Mouse (Mus musculus): ENCODE measurements at regions not wholly inside any gene's neighbourhood (a gene's known extent, or its start where the extent isn't known, plus 50 kb on each side); places are given as distances from the start of the nearest gene placed in this dataset.

DNA sequence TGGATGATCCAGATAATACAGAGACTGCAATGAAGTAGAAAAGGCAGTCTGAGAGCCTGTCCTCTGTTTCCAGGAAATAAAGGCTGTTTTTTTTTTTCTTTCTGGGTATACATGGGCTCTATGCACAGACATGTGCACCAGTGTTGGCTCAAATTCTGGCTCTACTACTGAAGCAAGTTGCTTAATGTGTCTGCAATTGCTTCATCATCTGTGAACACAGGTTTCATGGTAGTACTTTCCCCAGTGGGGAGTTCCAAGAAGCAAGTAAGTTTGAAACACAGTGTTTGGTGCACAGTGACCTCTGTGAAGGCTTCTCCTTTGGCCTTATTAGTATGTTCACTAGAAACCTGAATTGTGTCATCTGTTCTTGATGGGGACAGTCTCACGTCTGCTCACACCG lies 424.3 kb downstream of the Ccdc171 start:
- no peak for ATAC-seq (replicated peaks; ENCODE audit: low FRiP score)
- Histone ChIP-seq H3K4me2 (no peak overlapping the region), H3K36me3 (ENCODE audit: control insufficient read depth, insufficient read depth, low read length) (no peaks in the 10 kb centered on the region), H3K4me1 (replicated peaks; ENCODE audit: control insufficient read depth, insufficient read depth, low read length) (no peaks in the 10 kb centered on the region), H3K9me3 (ENCODE audit: control insufficient read depth, low read length) (no peaks in the 10 kb centered on the region), H3K9ac (ENCODE audit: low read depth, low read length) (no peak overlapping the region), H3K4me3 (ENCODE audit: low read depth, low read length) (no peak overlapping the region), H3K27ac (ENCODE audit: low read depth, low read length) (no peak overlapping the region), H3K27me3 (replicated peaks; ENCODE audit: control insufficient read depth, insufficient read depth, low read length) (no peaks in the 10 kb centered on the region)
- 82% methylated on average over 2 of the region's 2 CpGs for WGBS
- no peak for DNase-seq (ENCODE audit: low spot score)

DNA sequence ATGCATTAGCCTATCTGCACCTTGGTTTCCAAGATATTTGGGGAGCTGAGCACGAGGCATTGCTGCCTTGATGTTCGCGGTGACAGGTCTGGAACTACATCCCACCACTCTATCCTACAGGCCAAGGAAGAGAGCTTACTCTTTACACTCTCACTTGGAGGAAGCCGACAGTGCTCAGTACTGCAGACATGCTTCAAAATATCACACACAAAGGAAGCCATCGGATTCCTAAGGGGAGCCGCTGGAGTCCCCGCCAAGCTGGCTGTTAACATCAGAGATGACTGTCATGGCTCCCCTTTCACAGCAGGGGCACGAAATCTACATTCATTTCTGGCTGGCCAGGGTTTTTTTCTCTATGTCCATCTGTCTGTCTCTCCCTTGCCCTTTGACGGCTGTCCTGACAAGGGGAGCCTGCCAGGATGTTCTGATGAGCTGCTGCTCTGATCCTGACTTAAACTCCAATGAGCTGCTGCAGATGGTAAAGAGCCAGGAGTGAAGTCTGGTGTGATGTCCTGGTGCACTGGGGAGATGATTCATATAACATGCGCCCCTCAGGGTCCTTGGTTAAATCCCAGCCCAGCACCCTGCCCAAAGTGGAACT lies 425.6 kb downstream of the Ccdc171 start:
- Histone ChIP-seq H3K36me3 (ENCODE audit: control insufficient read depth, insufficient read depth, low read length) (no peaks in the 10 kb centered on the region), H3K9ac (ENCODE audit: low read depth, low read length) (no peak overlapping the region), H3K4me3 (ENCODE audit: low read depth, low read length) (no peak overlapping the region), H3K4me2 (no peak overlapping the region), H3K27me3 (replicated peaks; ENCODE audit: control insufficient read depth, insufficient read depth, low read length) (no peaks in the 10 kb centered on the region), H3K4me1 (replicated peaks; ENCODE audit: control insufficient read depth, insufficient read depth, low read length) (no peaks in the 10 kb centered on the region), H3K27ac (ENCODE audit: low read depth, low read length) (no peak overlapping the region), H3K9me3 (ENCODE audit: control insufficient read depth, low read length) (no peaks in the 10 kb centered on the region)
- no peak for ATAC-seq (replicated peaks; ENCODE audit: low FRiP score)
- 80% methylated on average over 10 of the region's 10 CpGs for WGBS
- no peak for DNase-seq (ENCODE audit: low spot score)

DNA sequence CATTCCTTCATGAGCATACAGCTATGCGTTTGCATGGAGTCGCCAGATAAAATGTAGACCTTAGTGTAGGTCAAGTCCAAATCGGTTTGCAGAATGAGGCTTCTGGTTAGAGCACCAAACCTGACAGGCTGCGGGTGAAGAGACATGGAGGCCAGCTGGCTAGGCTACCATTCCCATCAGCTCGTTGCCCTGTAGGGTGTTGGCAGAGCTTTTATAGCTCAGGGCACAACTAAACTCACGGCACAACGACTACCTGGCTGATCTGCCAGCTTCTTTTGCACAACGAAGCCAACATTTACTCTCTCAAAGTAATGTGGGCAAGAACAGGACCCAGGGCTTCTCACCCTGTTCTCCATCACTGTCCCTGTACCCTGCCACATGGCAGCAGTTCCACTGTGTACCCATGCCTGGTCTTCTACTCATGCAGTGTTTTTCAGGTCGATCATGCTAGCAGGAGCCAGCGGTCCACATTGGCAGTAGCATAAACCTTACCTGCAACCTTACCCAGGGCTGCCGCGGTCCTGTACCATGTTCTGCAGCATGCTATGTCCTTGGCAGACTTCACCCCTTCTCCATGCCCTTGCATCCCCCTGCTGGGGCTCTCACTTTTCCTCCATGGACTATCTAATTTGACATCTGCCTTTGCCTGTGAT lies 431.0 kb downstream of the Ccdc171 start:
- no peaks in the 10 kb centered on the region for H3K27me3 ChIP-seq (replicated peaks; ENCODE audit: control insufficient read depth, insufficient read depth, low read length)
- ATAC-seq (replicated peaks; ENCODE audit: low FRiP score) (no peak), DNase-seq (ENCODE audit: low spot score) (no peak)
- H3K4me2 ChIP-seq, result no peak overlapping the region
- H3K4me1 ChIP-seq (replicated peaks; ENCODE audit: control insufficient read depth, insufficient read depth, low read length), result no peaks in the 10 kb centered on the region
- H3K36me3 ChIP-seq (ENCODE audit: control insufficient read depth, insufficient read depth, low read length), result no peaks in the 10 kb centered on the region
- H3K9ac ChIP-seq (ENCODE audit: low read depth, low read length), result no peak overlapping the region
- no peak overlapping the region for H3K27ac ChIP-seq (ENCODE audit: low read depth, low read length)
- 90% methylated on average over 12 of the region's 12 CpGs for WGBS
- no peak overlapping the region for H3K4me3 ChIP-seq (ENCODE audit: low read depth, low read length)
- H3K9me3 ChIP-seq (ENCODE audit: control insufficient read depth, low read length), result no peaks in the 10 kb centered on the region

DNA sequence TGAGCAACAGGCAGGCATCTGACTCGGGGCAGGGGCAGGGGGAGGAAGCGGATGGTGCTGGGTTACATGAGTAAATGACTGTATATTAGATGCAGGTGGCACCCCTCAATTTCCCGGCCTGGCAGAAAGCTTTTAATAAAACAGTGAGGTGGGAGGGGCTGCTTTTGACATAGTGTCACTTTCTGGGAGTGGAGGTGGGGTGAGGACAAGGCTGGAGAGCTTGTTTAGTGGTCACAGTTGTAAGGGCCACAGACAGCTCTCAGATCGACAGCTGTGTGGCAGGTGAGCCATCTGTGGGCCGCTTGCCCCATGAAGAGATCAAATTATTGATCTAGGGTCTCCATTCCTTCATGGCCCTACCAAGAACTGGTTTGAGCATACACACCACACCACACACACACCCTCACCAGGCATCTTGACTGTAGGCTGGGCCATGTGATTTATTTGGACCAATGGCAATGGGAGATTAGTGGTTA lies 431.9 kb downstream of the Ccdc171 start:
- no peak for ATAC-seq (replicated peaks; ENCODE audit: low FRiP score)
- 79% methylated on average over 5 of the region's 5 CpGs for WGBS

DNA sequence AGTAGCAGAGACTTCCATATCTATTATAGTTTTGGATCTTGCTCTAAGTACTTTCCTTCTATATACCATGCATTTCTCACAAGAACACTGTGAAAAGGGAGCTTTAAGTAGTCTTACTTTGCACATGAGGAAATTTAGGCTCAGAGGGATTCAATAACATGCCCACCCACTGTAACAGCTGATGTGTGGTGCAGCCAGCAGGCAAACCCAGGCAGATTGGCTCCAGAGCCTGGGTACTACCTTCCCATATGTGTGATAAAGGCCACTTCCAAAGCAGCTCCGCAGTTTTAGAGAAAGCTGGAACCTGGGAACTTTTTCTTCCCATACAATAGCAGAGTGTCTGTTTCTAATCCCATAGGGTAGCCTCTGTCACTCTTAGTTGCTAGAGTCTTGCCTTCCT lies 441.6 kb downstream of the Ccdc171 start:
- Histone ChIP-seq H3K4me1 (replicated peaks; ENCODE audit: control insufficient read depth, insufficient read depth, low read length) (no peaks in the 10 kb centered on the region), H3K27me3 (replicated peaks; ENCODE audit: control insufficient read depth, insufficient read depth, low read length) (no peaks in the 10 kb centered on the region), H3K9me3 (ENCODE audit: control insufficient read depth, low read length) (no peaks in the 10 kb centered on the region), H3K27ac (ENCODE audit: low read depth, low read length) (no peak overlapping the region), H3K9ac (ENCODE audit: low read depth, low read length) (no peak overlapping the region), H3K36me3 (ENCODE audit: control insufficient read depth, insufficient read depth, low read length) (no peaks in the 10 kb centered on the region), H3K4me3 (ENCODE audit: low read depth, low read length) (no peak overlapping the region), H3K4me2 (no peak overlapping the region)
- 92% methylated on average over 1 of the region's 1 CpGs for WGBS
- ATAC-seq (replicated peaks; ENCODE audit: low FRiP score), result no peak
- no peak for DNase-seq (ENCODE audit: low spot score)

More for the DNA sequence above, 431.9 kb downstream of the Ccdc171 start:
- Histone ChIP-seq H3K27ac (ENCODE audit: low read depth, low read length) (no peak overlapping the region), H3K9me3 (ENCODE audit: control insufficient read depth, low read length) (no peaks in the 10 kb centered on the region), H3K36me3 (ENCODE audit: control insufficient read depth, insufficient read depth, low read length) (no peaks in the 10 kb centered on the region), H3K4me3 (ENCODE audit: low read depth, low read length) (no peak overlapping the region), H3K4me2 (no peak overlapping the region), H3K27me3 (replicated peaks; ENCODE audit: control insufficient read depth, insufficient read depth, low read length) (no peaks in the 10 kb centered on the region), H3K9ac (ENCODE audit: low read depth, low read length) (no peak overlapping the region), H3K4me1 (replicated peaks; ENCODE audit: control insufficient read depth, insufficient read depth, low read length) (no peaks in the 10 kb centered on the region)
- no peak for DNase-seq (ENCODE audit: low spot score)

DNA sequence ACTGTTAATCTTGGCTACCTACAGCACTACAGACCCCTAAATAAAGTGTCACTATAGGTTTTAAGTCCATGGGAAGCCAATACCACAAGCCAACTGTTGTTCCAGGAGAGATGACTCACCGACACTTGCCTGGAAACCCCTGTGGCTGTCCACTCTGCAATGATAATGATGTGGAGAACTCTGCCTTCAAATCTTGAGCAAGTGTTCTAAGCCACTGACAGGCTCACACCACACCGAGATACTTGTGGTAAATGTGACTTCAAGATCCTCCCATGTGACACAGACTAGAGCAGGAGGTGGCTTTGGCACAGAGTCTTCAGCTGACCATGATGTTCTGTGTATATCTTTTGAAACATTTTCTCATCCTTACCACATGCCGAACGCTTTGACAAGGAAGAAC lies 447.8 kb downstream of the Ccdc171 start:
- no peaks in the 10 kb centered on the region for H3K4me1 ChIP-seq (replicated peaks; ENCODE audit: control insufficient read depth, insufficient read depth, low read length)
- H3K4me2 ChIP-seq, result no peak overlapping the region
- no peaks in the 10 kb centered on the region for H3K27me3 ChIP-seq (replicated peaks; ENCODE audit: control insufficient read depth, insufficient read depth, low read length)
- DNase-seq (ENCODE audit: low spot score) (no peak), ATAC-seq (replicated peaks; ENCODE audit: low FRiP score) (no peak)
- H3K27ac ChIP-seq (ENCODE audit: low read depth, low read length), result no peak overlapping the region
- no peaks in the 10 kb centered on the region for H3K9me3 ChIP-seq (ENCODE audit: control insufficient read depth, low read length)
- no peaks in the 10 kb centered on the region for H3K36me3 ChIP-seq (ENCODE audit: control insufficient read depth, insufficient read depth, low read length)
- H3K4me3 ChIP-seq (ENCODE audit: low read depth, low read length), result no peak overlapping the region
- WGBS, result 77% methylated on average over 4 of the region's 4 CpGs
- no peak overlapping the region for H3K9ac ChIP-seq (ENCODE audit: low read depth, low read length)

DNA sequence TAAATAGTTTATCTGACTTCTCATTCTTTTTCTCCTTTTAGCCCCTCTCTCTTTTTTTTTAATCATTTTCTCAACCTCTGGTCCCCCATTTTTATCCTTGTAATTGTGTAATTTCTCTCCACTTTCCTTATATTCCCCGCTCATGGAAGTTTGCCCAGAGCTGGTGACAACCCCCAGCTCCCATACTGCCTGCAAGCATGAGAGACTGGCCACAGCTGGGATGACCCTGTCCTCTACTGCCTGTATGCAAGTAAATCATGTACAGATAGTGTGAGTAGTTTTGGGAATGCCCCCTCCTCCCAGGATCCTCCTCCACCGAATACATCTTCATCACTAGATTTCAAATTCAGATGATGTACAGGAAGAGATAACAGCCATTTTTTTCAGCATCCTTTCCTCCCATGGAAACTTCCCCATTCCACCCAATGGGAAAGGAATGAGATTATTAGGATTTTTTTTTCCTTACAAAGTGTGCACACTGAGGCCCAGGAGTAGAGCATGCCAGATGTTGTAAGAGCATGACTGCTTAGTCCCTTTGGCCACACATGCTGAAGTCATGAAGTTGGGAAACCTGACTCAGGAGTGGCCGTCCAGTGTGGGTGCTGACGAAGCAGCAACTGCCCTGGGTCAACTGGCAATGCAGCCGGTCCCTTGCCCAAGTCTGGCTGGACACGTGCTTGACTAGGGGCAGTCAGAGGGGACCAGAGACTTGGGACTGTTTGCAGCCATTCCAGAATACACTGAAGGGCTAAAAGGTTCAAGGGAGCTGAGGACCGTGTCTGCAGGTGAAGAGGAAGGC lies 449.1 kb downstream of the Ccdc171 start:
- Histone ChIP-seq H3K4me1 (replicated peaks; ENCODE audit: control insufficient read depth, insufficient read depth, low read length) (no peaks in the 10 kb centered on the region), H3K4me2 (no peak overlapping the region), H3K9me3 (ENCODE audit: control insufficient read depth, low read length) (no peaks in the 10 kb centered on the region), H3K36me3 (ENCODE audit: control insufficient read depth, insufficient read depth, low read length) (no peaks in the 10 kb centered on the region), H3K4me3 (ENCODE audit: low read depth, low read length) (no peak overlapping the region), H3K27ac (ENCODE audit: low read depth, low read length) (no peak overlapping the region), H3K27me3 (replicated peaks; ENCODE audit: control insufficient read depth, insufficient read depth, low read length) (no peaks in the 10 kb centered on the region), H3K9ac (ENCODE audit: low read depth, low read length) (no peak overlapping the region)
- 71% methylated on average over 7 of the region's 7 CpGs for WGBS
- DNase-seq (ENCODE audit: low spot score) (no peak), ATAC-seq (replicated peaks; ENCODE audit: low FRiP score) (no peak)

DNA sequence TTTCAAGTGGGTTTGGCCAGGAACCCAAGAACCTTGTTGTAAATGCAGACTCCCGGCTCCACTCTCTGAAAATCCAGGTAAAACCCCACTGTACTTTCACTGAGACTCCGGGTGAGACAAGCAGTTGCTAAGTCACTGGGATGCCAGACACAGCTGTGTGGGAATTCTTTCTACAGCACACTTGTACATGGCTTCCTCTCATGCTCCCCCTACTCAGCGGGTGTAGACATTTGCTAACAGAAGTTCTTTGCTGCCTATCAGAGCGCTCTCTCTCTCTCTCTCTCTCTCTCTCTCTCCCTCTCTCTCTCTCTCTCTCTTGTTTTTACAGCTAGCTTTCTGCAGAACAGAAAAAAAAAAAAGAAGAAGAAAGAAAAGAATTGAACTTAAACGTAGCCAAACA lies 450.2 kb downstream of the Ccdc171 start:
- H3K4me1 ChIP-seq (replicated peaks; ENCODE audit: control insufficient read depth, insufficient read depth, low read length), result no peaks in the 10 kb centered on the region
- no peak overlapping the region for H3K9ac ChIP-seq (ENCODE audit: low read depth, low read length)
- no peaks in the 10 kb centered on the region for H3K9me3 ChIP-seq (ENCODE audit: control insufficient read depth, low read length)
- no peak for ATAC-seq (replicated peaks; ENCODE audit: low FRiP score)
- no peak overlapping the region for H3K4me3 ChIP-seq (ENCODE audit: low read depth, low read length)
- DNase-seq (ENCODE audit: low spot score), result no peak
- H3K27ac ChIP-seq (ENCODE audit: low read depth, low read length), result no peak overlapping the region
- no peaks in the 10 kb centered on the region for H3K36me3 ChIP-seq (ENCODE audit: control insufficient read depth, insufficient read depth, low read length)
- H3K27me3 ChIP-seq (replicated peaks; ENCODE audit: control insufficient read depth, insufficient read depth, low read length), result no peaks in the 10 kb centered on the region
- no peak overlapping the region for H3K4me2 ChIP-seq
- 62% methylated on average over 5 of the region's 5 CpGs for WGBS

Data from liver, embryonic 11.5 days (tissue).